Mouse (Mus musculus) cerebellum, postnatal 4 days (tissue): ENCODE measurements around the gene Dnajc6.

Source experiments
- DNase-seq, 2 experiments: peaks; one replicate each; pipeline ENCODE4 v3.0.0; 2022; ENCODE audit warnings: low spot score in 2 of 2, mixed read lengths in 1 of 2

Dnajc6 gene

DNA sequence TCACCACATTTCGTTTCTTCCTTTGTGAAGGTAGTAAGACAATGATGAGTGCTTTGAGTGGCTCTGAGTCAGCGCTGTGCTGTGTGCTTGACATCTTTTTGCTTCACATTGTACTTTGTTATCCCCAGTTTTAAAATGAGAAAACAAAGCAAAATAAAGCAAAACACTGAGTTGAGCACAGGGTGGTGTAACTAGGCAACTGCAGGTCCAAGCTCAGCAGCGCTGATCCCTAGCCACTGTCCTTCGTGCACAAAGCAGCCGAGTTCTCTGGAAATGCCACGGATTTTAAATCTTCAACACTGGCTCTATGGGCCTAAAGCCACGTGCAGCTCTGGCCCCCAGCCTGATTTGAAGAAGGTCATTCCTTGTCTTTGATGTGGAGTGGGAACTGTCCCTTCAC is 72.6 kb downstream of the Dnajc6 start:
- no peak for DNase-seq

- no peak for DNase-seq
These were observed 75.7 kb downstream of the Dnajc6 start for GRCm38 (mm10) chr4:101572142-101572541.

- DNase-seq: no peak
These were observed 78.9 kb downstream of the Dnajc6 start for GRCm38 (mm10) chr4:101575307-101575706.

DNA sequence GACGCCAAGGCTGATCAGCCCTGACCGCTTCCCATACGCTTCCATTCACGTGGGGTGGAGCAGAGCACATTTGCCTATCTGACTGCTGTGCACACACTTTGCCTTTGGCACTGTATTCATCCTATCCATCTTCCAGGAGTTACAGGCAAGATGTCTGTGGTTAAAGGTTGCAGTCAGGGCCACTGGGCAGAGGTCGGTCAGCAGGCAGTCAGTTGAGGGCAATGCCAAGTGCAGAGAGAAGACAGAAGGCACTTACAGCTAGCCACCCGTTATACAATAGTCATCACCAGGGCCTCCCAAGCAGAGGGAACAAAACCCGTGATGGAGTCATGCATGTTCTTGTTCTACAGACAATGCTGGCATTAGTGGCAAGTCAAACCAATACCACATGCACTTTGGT is 82.3 kb downstream of the Dnajc6 start:
- no peak for DNase-seq

DNA sequence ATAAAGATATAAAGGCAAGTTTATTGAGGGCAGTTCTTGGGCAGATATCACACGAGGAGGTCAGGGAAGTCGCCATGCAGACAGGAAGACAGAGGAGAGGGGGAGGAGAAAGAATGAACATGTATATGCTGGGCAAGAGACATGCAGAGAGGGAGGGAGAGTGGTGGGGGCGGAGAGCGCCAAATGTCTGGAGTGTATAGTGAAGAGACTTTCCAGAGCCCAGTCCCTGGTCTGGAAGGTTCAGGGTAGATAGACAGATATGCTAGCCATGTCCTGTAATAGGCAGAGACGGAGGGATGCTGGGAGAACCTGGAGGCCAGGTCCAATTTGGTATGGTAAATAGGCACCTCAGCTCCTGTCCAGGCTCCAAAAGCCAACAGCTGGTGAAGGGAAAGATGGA is 83.1 kb downstream of the Dnajc6 start:
- no peak for DNase-seq

DNA sequence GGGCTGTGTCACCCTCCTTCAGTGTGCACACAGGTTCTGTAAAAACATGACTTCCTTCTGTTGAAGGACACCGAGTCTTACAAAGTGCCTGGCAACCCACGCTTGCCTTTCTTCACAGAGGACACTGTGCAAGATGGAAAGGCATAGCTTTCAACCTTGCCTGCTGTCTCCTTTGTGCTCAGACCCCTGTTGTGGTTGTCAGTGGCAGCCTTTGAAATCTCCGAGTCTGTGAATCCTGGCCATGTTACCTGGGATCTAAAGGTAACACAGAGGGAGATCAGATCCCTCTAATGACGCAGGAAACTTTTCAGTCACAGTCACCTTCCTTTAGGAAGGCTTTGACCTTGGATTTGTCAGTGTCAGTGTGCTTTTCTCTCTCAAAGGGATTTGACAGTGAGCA is 84.7 kb downstream of the Dnajc6 start:
- no peak for DNase-seq

- DNase-seq: no peak
These were observed 86.4 kb downstream of the Dnajc6 start for GRCm38 (mm10) chr4:101582882-101583281.

GRCm38 (mm10) chr4:101584524-101585454 is 88.3 kb downstream of the Dnajc6 start:
- peak in 1 of 2 experiments; percentile 19 for DNase-seq

GRCm38 (mm10) chr4:101585455-101586184 is 89.2 kb downstream of the Dnajc6 start:
- DNase-seq: no peak

DNA sequence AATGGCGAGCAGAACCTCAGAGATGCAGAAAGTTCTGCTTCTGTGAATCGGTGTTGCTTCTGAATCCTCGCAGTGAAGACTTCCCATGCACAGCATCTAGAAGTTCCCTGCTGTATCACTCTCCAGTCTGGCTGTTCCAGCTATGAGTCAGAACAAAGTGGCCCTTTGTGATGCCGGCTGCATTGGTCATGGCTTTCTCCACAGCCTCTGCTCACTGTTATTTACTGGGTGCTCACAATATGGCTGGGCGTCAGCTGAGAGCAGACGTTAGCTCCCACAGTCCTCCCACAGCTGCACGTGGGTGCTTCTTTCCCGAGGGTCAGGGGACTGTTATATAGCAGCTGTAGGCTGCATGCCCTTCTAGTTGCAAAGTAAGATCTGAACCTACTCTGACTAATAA is 92.5 kb downstream of the Dnajc6 start:
- DNase-seq: no peak

DNA sequence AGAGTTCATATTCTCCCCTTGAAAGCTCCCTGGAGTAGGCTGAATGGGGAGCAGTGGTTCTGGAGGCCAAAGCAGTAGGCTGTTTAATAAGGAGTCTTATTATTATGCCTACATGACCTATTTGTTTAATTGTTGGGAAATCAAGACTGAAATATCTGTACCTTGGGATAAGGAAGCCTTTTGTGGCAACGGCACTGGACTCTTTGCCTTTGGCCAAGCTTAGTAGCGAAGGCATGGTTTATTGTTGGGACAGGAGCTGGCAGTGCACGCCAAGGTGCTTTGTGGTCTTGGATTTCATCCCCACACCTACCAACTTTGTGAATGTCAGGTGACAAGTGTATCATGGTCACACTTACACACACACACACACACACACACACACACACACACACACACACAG is 93.3 kb downstream of the Dnajc6 start:
- no peak for DNase-seq

DNA sequence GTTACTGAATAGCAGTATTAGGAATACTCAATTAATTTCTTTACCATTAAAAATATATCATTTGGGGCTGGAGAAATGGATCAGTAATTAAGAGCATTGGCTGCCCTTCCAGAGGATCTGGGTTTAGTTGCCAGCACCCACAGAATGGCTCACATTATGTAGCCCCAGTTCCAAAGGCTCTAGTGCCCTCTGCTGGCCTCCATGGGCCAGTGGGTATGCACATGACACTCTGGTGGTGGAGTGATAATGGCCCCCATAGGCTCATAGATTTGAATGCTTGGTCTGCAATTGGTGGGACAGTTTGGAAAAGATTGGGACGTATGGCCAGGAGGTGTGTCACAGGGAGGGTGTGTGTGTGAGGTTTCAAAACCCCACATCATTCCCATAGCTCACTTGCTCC is 95.0 kb downstream of the Dnajc6 start:
- no peak for DNase-seq

DNA sequence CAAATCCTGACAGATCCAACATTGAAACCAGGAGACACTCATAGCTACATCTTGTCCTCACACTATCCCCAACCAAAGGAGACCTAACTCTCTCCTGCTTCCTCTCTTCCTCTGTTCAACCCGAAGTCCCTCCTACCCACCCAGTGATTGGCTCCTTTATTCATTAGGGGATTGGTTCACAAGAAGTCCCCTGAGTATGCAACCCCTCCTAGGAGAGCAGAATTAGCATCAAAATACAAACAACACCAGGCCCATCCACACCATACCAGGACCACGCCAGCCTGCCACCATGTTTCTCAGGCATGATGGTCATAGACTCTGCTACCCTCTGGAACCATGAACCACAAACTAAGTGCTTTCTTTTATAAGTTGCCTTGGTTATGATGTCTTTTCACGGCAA is 96.0 kb downstream of the Dnajc6 start:
- DNase-seq: no peak

- no peak for DNase-seq
These were observed 105.3 kb downstream of the Dnajc6 start for GRCm38 (mm10) chr4:101601758-101602157.

- DNase-seq: no peak
These were observed 107.2 kb downstream of the Dnajc6 start for GRCm38 (mm10) chr4:101603635-101604034.

- DNase-seq: no peak
These were observed 120.1 kb downstream of the Dnajc6 start for GRCm38 (mm10) chr4:101616520-101616919.

DNA sequence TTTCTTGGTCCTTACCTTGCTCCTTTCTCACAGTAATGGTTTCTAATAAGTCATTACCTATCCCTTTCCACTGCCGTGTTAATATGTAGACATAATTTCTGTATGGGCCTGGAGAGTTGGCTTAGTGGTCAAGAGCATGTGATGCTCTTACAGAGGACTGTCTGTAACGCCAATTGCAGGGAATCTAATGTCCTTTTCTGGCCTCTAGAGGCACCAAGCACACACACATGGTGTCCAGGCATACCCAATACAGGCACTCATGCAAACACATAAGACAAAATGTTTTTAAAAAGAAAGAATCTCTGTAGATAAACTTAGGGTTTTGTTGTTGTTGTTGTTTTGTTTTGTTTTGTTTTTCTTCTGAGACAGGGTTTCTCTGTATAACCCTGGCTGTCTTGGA is 121.3 kb downstream of the Dnajc6 start:
- DNase-seq: no peak

- no peak for DNase-seq
These were observed 123.8 kb downstream of the Dnajc6 start for GRCm38 (mm10) chr4:101620206-101620605.

DNA sequence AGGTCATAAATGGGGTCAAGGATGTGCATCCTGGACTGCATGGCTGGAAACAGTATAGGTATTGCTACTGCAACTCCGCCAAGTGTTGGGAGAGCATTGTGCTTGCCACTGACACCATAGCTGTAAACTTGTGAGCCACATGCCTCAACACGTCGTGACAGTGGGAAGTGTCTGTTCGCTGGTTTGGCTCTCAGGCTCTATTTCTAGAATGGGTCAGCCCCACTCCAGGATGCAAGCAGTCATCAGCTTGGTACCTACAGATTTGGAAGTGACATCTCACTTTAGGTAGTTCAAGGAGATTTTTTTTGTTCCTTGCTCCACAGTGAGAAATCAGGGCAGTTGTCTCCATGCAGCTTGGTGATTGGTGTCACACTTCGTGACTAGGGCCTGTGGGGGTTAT is 124.8 kb downstream of the Dnajc6 start:
- DNase-seq: no peak

- DNase-seq: no peak
These were observed 128.8 kb downstream of the Dnajc6 start for GRCm38 (mm10) chr4:101625278-101625677.

GRCm38 (mm10) chr4:101635596-101635995 is 139.1 kb downstream of the Dnajc6 start:
- DNase-seq: no peak

- no peak for DNase-seq
These were observed 141.0 kb downstream of the Dnajc6 start for GRCm38 (mm10) chr4:101637472-101637871.

GRCm38 (mm10) chr4:101640631-101641030 is 144.2 kb downstream of the Dnajc6 start:
- DNase-seq: no peak
